Mouse (Mus musculus) heart, postnatal 0 days (tissue): ENCODE measurements at regions not wholly inside any gene's neighbourhood (a gene's known extent, or its start where the extent isn't known, plus 50 kb on each side); places are given as distances from the start of the nearest gene placed in this dataset.

Experiments used
- CTCF ChIP-seq: IDR thresholded peaks from 2 replicates; pipeline ENCODE4 v1.5.1; 2016; ENCODE audit warnings: antibody characterized with exemption, control low read depth, low read depth
- EP300 ChIP-seq: IDR thresholded peaks from 2 replicates; pipeline ENCODE4 v1.6.1; 2016; ENCODE audit warnings: antibody characterized with exemption, low read depth

- TF ChIP-seq EP300 (no peak), CTCF (no peak)
These were observed 50.7 kb upstream of the Cdkn2aip start for GRCm38 (mm10) chr8:47764480-47764879.
